Mouse (Mus musculus) C2C12 (cell line): ENCODE data around the gene Rab31. TPM values are rescaled to one million over a fixed set of nuclear protein-coding genes. Genes with fewer than 3 reads are reported as not detected.

Experiments
- H3K27me3 ChIP-seq: one replicate; pipeline ENCODE4 v1.6.1; 2011; ENCODE audit not compliant: control insufficient read depth, insufficient read depth, insufficient read length
- H3K36me3 ChIP-seq: one replicate; pipeline ENCODE4 v1.6.1; 2011; ENCODE audit not compliant: control insufficient read depth, insufficient read depth
- H3K4me3 ChIP-seq: one replicate; pipeline ENCODE4 v1.5.1; 2011; ENCODE audit warnings: mild to moderate bottlenecking, control low read depth; ENCODE audit not compliant: poor library complexity, insufficient read depth, severe bottlenecking
- H3K79me2 ChIP-seq: one replicate; pipeline ENCODE4 v1.6.1; 2011; ENCODE audit not compliant: control insufficient read depth, insufficient read depth
- H3K79me3 ChIP-seq: one replicate; pipeline ENCODE4 v1.6.1; 2011; ENCODE audit warnings: low read depth, control low read depth
- H3ac ChIP-seq: one replicate; pipeline ENCODE3; 2011; ENCODE audit warnings: low read depth; ENCODE audit not compliant: control insufficient read depth, insufficient read length
- CEBPB ChIP-seq: IDR thresholded peaks from one replicate; pipeline ENCODE4 v1.6.1; 2011; ENCODE audit warnings: low read depth, mild to moderate bottlenecking, control low read depth, moderate library complexity
- CTCF ChIP-seq: IDR thresholded peaks from one replicate; pipeline ENCODE4 v1.5.1; 2011; ENCODE audit not compliant: control insufficient read depth, insufficient read depth, insufficient read length
- FOSL1 ChIP-seq: IDR thresholded peaks from one replicate; pipeline ENCODE4 v1.8.0; 2011; ENCODE audit warnings: mild to moderate bottlenecking, low read length; ENCODE audit not compliant: poor library complexity, insufficient read depth, severe bottlenecking
- MAX ChIP-seq: IDR thresholded peaks from one replicate; pipeline ENCODE4 v1.6.1; 2011; ENCODE audit warnings: mild to moderate bottlenecking, control low read depth
- MYOD1 ChIP-seq: IDR thresholded peaks from one replicate; pipeline ENCODE4 v1.6.1; 2011; ENCODE audit warnings: low read depth; ENCODE audit not compliant: control insufficient read depth, insufficient read length
- MYOG ChIP-seq: IDR thresholded peaks from one replicate; pipeline ENCODE4 v1.6.1; 2011; ENCODE audit not compliant: control insufficient read depth, insufficient read length; ENCODE audit errors: extremely low read depth
- USF1 ChIP-seq: IDR thresholded peaks from one replicate; pipeline ENCODE4 v1.6.1; 2011; ENCODE audit warnings: low read depth, mild to moderate bottlenecking, control low read depth, moderate library complexity
- polyA plus RNA-seq: library from polyadenylated mRNA; unstranded; fragments of >200 nt; fragmentation: generic; extraction: Trizol; gene quantifications from one replicate; pipeline ENCODE4 v1.2.1, GENCODE M21; 2012; ENCODE audit warnings: missing spikeins

Gene Rab31
- polyA plus RNA-seq, 1 experiment = 144 TPM

DNA sequence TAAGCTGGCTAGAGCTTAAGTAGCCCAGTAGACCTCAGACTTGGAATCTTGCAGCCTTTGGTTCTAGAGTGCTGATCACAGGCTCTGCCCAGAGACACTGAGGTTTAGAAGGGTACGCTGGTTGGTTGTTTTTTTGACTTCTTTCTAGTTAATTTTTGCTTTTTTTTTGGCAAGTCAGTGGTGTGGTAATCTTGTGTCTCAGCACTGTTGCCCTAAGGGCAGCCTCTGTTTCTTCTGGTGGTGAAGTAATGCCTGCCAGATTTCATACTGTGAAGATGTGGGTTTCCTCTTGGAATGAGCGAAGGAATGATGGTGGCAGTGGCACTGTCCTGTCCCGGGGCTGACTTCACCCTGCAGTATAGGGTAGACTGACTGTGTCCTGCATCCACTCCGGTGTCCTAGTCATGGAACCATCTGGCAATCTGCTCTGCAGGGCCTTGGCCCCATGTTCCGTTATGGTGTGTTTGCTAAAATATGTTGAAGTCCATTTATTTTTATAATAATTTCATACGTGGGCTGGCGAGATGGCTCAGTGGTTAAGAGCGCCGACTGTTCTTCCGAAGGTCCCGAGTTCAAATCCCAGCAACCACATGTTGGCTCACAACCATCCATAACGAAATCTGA is 20.9 kb upstream of the Rab31 start:
- peaks cover 96% of the 10 kb centered on the region for H3K79me3 ChIP-seq
- H3K27me3 ChIP-seq = no peaks in the 10 kb centered on the region
- TF ChIP-seq MYOG (no peak), USF1 (no peak), MAX (no peak), FOSL1 (no peak), CEBPB (no peak), MYOD1 (no peak), CTCF (no peak)
- no peak overlapping the region for H3K4me3 ChIP-seq
- H3K36me3 ChIP-seq = peaks cover 6% of the 10 kb centered on the region
- no peak overlapping the region for H3ac ChIP-seq
- H3K79me2 ChIP-seq = peaks cover 100% of the 10 kb centered on the region

DNA sequence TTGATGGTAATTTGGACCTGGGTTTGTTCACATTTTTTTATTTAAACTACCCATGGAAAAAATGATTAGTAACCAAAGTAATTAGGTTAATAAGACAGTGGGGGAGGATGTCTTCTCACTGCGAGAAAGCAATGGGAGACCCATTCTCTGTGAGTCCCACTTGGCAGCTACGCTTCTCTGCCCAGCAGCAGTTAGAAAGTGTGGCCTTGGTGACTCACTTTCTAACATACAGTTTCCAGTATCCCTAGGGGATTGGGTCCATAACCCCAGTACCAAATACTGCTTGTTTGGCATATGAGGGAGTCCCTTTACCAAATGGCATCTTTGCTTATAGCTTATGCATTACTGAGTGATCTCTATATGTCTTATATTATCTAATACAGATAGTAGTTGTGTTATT is 18.6 kb upstream of the Rab31 start:
- peaks cover 96% of the 10 kb centered on the region for H3K79me3 ChIP-seq
- no peak overlapping the region for H3K4me3 ChIP-seq
- H3K79me2 ChIP-seq = peaks cover 100% of the 10 kb centered on the region
- peaks cover 26% of the 10 kb centered on the region for H3K36me3 ChIP-seq
- H3ac ChIP-seq = no peak overlapping the region
- no peaks in the 10 kb centered on the region for H3K27me3 ChIP-seq
- TF ChIP-seq USF1 (no peak), CTCF (no peak), FOSL1 (no peak), MAX (no peak), MYOD1 (no peak), MYOG (no peak), CEBPB (no peak)

DNA sequence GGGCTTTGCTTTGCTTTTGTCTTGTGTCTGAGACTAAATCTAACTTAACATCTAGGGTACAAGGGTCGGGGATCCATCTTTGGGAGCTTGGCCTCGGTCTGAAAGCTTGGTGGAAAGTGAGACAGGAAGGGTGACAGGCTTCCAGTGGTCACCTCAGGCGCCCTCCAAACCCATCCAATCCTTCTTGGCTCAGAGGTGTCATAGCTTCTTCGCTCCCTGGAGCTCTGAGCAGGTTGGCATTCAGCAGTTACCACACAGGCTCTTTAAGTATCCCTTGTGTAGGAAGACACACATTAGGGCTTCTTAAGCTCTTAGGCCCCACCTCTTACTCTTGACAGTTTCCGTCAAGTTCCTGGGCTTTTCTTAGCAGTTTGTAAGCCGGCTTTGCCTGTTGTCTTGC is 17.0 kb upstream of the Rab31 start:
- Histone ChIP-seq H3K79me2 (peaks cover 100% of the 10 kb centered on the region), H3K4me3 (no peak overlapping the region), H3K27me3 (no peaks in the 10 kb centered on the region), H3K79me3 (peaks cover 98% of the 10 kb centered on the region), H3ac (no peak overlapping the region), H3K36me3 (peaks cover 34% of the 10 kb centered on the region)
- TF ChIP-seq FOSL1 = no peak
- no peak for TF ChIP-seq CEBPB
- no peak for TF ChIP-seq MAX
- TF ChIP-seq MYOG = no peak
- no peak for TF ChIP-seq CTCF
- TF ChIP-seq USF1 = no peak
- no peak for TF ChIP-seq MYOD1

DNA sequence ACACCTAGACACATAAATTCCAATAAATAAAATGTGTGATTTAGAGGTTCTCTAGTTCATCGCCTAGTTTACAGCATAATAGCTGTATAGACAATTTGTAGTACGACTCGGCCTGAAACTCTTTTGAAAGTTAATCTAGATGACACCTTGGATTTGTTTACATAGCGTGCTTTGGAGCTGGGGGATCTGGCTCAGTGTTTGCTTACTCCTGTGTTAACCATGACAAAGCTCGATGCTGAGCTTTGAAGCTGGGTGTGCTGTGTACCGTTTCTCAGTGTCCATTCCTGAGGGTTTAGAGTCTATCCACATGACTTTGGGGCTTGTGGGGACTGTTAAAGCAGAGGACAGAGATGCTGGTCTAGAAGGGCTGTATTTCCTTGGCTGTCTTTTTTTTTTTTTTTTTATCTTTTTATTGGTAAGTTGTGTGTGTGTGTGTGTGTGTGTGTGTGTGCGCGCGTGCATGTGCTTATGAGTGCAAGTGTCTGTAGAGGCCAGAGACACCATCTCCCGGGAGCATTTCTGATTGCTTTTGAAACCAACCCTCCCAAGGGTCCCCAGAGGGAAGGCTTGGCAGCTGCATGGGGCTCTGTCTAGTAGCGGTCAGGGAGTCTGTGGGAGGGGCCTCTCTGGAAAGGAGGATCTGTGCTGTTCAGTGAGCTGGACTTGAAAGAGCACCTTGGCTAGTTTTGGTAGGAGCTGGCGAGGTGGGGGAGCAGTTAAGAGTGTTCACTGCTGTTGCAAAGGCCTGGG is 16.2 kb upstream of the Rab31 start:
- H3K4me3 ChIP-seq = no peak overlapping the region
- H3K36me3 ChIP-seq = peaks cover 34% of the 10 kb centered on the region
- peaks cover 100% of the 10 kb centered on the region for H3K79me2 ChIP-seq
- TF ChIP-seq MAX (no peak), CTCF (no peak)
- no peaks in the 10 kb centered on the region for H3K27me3 ChIP-seq
- no peak overlapping the region for H3ac ChIP-seq
- H3K79me3 ChIP-seq = peaks cover 98% of the 10 kb centered on the region

DNA sequence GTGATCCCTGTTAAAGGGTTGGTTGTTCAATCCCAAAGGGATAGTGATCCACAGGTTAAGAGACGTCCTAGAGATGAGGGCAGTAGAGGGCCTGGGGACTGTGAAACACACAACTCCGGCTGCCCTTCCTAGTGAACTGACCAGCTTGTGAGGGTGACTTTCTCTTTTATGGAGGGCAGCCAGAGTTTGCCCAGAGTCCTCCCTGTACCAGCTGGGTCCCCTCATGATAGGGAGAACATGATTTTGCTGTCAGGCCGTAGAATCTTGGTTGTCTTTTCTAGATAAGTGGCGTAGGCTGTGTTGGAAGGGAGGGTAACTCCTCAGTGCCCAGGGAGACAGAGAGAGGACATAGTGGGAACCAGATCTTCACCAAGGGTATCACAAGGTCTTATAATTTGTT is 14.7 kb upstream of the Rab31 start:
- TF ChIP-seq USF1 = no peak
- no peak for TF ChIP-seq MYOD1
- no peak for TF ChIP-seq MAX
- no peak for TF ChIP-seq MYOG
- no peak for TF ChIP-seq FOSL1
- no peak for TF ChIP-seq CTCF
- no peak for TF ChIP-seq CEBPB
- Histone ChIP-seq H3K79me2 (peaks cover 89% of the 10 kb centered on the region), H3ac (no peak overlapping the region), H3K4me3 (no peak overlapping the region), H3K27me3 (no peaks in the 10 kb centered on the region), H3K79me3 (peaks cover 84% of the 10 kb centered on the region), H3K36me3 (peaks cover 34% of the 10 kb centered on the region)

DNA sequence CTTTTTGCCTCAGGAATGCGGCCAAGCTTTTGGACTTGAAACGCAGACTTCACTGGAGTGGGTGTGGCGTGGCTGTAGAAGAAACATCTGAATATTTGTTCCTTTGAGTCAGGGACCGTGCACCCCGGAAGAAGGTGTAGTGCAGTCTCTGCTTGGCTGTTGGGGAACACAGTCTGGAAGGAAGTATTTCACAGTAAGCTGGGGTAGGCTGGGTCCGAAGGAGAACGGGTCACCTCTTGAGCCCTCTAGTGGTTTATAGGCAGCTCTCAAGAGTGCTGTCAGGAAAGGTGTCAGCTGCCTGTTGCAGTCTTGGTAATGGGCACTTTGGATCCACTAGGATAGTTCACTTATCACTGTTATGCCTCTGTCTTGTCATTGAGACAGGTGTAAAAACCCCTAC is 13.7 kb upstream of the Rab31 start:
- peaks cover 73% of the 10 kb centered on the region for H3K79me3 ChIP-seq

More for the DNA sequence above, 13.7 kb upstream of the Rab31 start:
- Histone ChIP-seq H3K27me3 (no peaks in the 10 kb centered on the region), H3K79me2 (peaks cover 79% of the 10 kb centered on the region), H3ac (no peak overlapping the region), H3K36me3 (peaks cover 34% of the 10 kb centered on the region), H3K4me3 (no peak overlapping the region)
- no peak for TF ChIP-seq USF1
- no peak for TF ChIP-seq FOSL1
- no peak for TF ChIP-seq MYOG
- TF ChIP-seq MYOD1 = no peak
- no peak for TF ChIP-seq MAX
- no peak for TF ChIP-seq CTCF
- TF ChIP-seq CEBPB = no peak
